Mouse (Mus musculus) small intestine, adult 2 months (tissue): ENCODE data around the gene Fam160b1.

Experiments used
- CTCF ChIP-seq: fragments of 200-500 bp; IDR thresholded peaks from 2 replicates; pipeline ENCODE4 v1.5.1; 2012; ENCODE audit warnings: low read depth, mild to moderate bottlenecking, control low read depth, inconsistent platforms, low read length, moderate library complexity, mixed read lengths; ENCODE audit not compliant: insufficient replicate concordance, insufficient read length; ENCODE audit errors: extremely low read depth
- POLR2A ChIP-seq: fragments of 200-500 bp; IDR thresholded peaks from 2 replicates; pipeline ENCODE4 v1.6.1; 2012; ENCODE audit warnings: low read depth, mild to moderate bottlenecking, control low read depth, inconsistent platforms, low read length, moderate library complexity

- TF ChIP-seq POLR2A (no peak), CTCF (no peak)
Measured at GRCm38 (mm10) chr19:57356273-57356672, 4.2 kb upstream of the Fam160b1 start.
